Mouse (Mus musculus) liver, embryonic 15.5 days (tissue): ENCODE results near the gene Gpr150. TPM values are rescaled to one million over a fixed set of nuclear protein-coding genes. Genes with fewer than 3 reads are reported as not detected.

Experiments used
- ATAC-seq: fragments of 200-750 bp; cut with Nextera tagmentation; 2 replicates; pipeline ENCODE4 v1.8.0; 2017; ENCODE audit warnings: moderate number of reproducible peaks, mild to moderate bottlenecking, moderate library complexity; ENCODE audit not compliant: insufficient read depth
- H3K27ac ChIP-seq: fragments of 300-500 bp; sonication (generic); replicated peaks from 2 replicates; pipeline ENCODE4 v1.5.1; 2015; ENCODE audit warnings: mild to moderate bottlenecking, inconsistent platforms
- H3K27me3 ChIP-seq: fragments of 300-500 bp; sonication (generic); 2 replicates; pipeline ENCODE4 v1.6.1; 2015; ENCODE audit warnings: mild to moderate bottlenecking, inconsistent platforms
- H3K36me3 ChIP-seq: fragments of 300-500 bp; sonication (generic); replicated peaks from 2 replicates; pipeline ENCODE4 v1.6.1; 2015; ENCODE audit warnings: moderate library complexity, mild to moderate bottlenecking, inconsistent platforms
- H3K4me1 ChIP-seq: fragments of 300-500 bp; sonication (generic); replicated peaks from 2 replicates; pipeline ENCODE4 v1.6.1; 2015; ENCODE audit warnings: inconsistent platforms
- H3K4me2 ChIP-seq: fragments of 300-500 bp; sonication (generic); 2 replicates; pipeline ENCODE4 v1.6.1; 2015; ENCODE audit warnings: moderate library complexity, mild to moderate bottlenecking, inconsistent platforms
- H3K4me3 ChIP-seq: fragments of 300-500 bp; sonication (generic); replicated peaks from 2 replicates; pipeline ENCODE4 v1.5.1; 2015; ENCODE audit warnings: mild to moderate bottlenecking, inconsistent platforms
- H3K9ac ChIP-seq: fragments of 300-500 bp; sonication (generic); 2 replicates; pipeline ENCODE4 v1.6.1; 2015; ENCODE audit warnings: moderate library complexity, mild to moderate bottlenecking, inconsistent platforms
- H3K9me3 ChIP-seq: fragments of 300-500 bp; sonication (generic); replicated peaks from 2 replicates; pipeline ENCODE4 v1.6.1; 2016; ENCODE audit warnings: inconsistent platforms
- WGBS: fragments of 180-500 bp; shearing (Covaris S2); methylation state at CpG from one replicate; pipeline ENCODE4 v1.1.7; 2015; ENCODE audit warnings: mixed read lengths; ENCODE audit not compliant: insufficient replicate concordance; 5-methylcytosine and 5-hydroxymethylcytosine counted together
- polyA plus RNA-seq: library from polyadenylated mRNA; unstranded; fragments of >200 nt; fragmentation: Nextera tagmentation; extraction: Ambion mirVana; gene quantifications from 2 replicates; pipeline ENCODE4 v1.2.1, GENCODE M21; 2015

Gene Gpr150
- polyA plus RNA-seq, 1 experiment from 2014 or later = 2.7 TPM

DNA sequence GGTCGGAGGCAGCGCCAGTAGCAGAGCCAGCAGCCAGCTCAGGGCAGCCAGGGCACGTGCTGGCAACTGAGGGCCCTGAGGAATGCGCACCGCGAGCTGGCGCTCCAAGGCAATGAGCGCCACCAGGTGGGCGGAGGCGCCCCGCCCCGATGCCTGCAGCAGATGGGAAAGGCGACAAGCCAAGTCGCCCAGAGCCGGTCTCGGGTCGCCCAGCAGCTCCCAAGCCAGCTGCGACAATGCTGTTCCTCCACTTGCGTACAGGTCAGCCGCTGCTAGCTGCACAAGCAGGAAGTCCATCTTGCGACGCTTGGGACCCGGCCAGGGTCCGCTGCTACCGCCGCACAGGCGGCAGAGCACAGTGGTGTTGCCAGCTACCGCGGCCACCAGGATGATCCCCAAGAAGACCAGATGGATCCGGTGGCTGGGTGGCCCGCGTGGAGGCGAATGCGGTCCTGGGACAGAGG is 503 bp downstream of the Gpr150 start:
- Histone ChIP-seq H3K4me3 (peak overlapping the region; percentile 68), H3K9me3 (no peaks in the 10 kb centered on the region), H3K4me2 (peak overlapping the region; percentile 100), H3K9ac (peak overlapping the region; percentile 66), H3K36me3 (no peaks in the 10 kb centered on the region), H3K4me1 (peaks cover 34% of the 10 kb centered on the region), H3K27ac (peak overlapping the region; percentile 78), H3K27me3 (peaks cover 37% of the 10 kb centered on the region)
- ATAC-seq = peak; percentile 81
- WGBS = under 1% methylated on average over 34 of the region's 34 CpGs

DNA sequence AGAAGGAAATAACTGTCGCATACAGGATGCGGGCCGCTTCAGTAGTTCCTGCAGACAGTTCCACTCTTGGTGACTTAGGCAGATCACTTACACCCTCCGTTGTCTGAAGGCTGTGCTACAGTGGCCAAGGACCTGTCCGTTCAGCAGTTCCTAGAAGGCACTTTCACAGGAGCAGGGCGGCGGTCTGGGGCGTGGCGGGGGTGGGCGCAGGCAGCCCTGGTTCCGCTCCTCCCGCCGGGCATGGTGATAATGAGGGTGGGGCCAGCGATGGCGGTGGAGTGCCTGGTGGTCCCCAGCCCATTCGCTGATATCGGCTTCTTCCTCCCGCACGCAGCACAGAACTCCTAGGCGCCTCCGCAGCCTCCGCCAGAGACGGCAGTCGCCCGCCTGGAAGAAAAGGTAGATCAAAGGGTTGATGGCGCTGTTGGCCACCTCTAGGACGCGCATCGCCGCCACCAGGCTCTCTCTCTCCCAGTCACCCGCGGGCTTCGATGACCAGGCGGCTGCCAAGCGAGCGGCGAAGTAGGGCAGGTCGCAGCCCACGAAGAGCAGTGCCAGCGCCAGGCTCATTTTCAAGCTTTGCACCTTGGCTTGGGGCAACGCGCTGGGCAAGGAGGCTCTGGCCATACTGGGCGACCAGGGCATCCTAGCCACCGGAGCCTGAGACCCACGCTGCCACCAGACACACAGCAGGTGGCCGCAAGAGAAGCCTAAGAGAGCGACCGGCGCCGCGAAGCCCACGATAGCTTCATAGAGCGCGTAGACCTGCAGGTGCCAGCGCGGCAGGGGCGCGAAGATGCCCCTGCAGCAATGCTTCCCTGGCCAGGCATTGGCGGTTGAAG is 1.2 kb downstream of the Gpr150 start:
- WGBS = 2% methylated on average over 59 of the region's 59 CpGs

DNA sequence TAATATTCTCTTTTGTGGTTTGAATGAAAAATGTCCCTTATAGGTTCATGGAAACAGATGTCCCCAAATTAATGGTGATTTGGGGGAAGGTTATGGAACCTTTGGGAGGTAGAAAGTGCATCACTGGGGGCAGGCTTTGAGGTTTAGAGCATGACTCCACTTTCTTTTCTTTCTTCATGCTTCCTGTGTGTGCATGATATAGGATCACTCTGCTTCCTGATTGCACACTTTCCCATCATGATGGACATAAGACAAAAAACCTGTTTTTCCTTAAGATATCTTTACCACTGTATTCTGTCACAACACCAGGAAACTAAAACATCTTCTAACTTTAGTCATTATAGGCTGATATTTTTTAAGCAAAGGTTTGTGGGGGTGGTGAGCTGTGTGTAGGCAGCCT is 11.8 kb downstream of the Gpr150 start:
- Histone ChIP-seq H3K4me1 (no peaks in the 10 kb centered on the region), H3K27ac (no peak overlapping the region), H3K36me3 (no peaks in the 10 kb centered on the region), H3K4me2 (no peak overlapping the region), H3K9me3 (no peaks in the 10 kb centered on the region), H3K4me3 (no peak overlapping the region), H3K9ac (no peak overlapping the region), H3K27me3 (no peaks in the 10 kb centered on the region)
- ATAC-seq = no peak

More for the DNA sequence above, 1.2 kb downstream of the Gpr150 start:
- Histone ChIP-seq H3K9me3 (no peaks in the 10 kb centered on the region), H3K4me1 (peaks cover 34% of the 10 kb centered on the region), H3K4me2 (peak overlapping the region; percentile 100), H3K36me3 (no peaks in the 10 kb centered on the region), H3K4me3 (peak overlapping the region; percentile 68), H3K9ac (peak overlapping the region; percentile 66), H3K27ac (peak overlapping the region; percentile 78), H3K27me3 (peaks cover 37% of the 10 kb centered on the region)
- peak; percentile 90 for ATAC-seq

DNA sequence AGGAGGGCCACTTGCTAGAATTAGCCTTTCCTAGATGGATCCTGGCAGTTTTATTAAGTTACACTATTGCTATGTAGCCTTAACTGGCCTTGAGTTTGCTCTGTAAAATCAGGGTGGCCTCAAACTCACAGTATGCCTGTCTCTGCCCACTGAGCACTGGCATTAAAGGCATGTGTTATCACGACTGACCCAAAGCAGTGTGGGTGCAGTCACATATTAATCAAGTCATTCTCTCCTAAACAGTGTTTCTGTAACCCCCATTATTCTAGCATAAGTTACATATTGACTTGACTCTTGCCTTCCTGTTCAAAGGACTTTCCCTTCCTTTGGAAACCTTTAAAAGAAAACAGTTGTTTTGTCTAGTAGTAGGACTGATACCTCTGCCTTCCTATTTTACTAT is 14.3 kb downstream of the Gpr150 start:
- Histone ChIP-seq H3K27ac (no peak overlapping the region), H3K9ac (no peak overlapping the region), H3K36me3 (no peaks in the 10 kb centered on the region), H3K4me1 (no peaks in the 10 kb centered on the region), H3K9me3 (no peaks in the 10 kb centered on the region), H3K4me2 (no peak overlapping the region), H3K4me3 (no peak overlapping the region), H3K27me3 (no peaks in the 10 kb centered on the region)
- WGBS = 41% methylated on average over 1 of the region's 1 CpGs
- no peak for ATAC-seq

DNA sequence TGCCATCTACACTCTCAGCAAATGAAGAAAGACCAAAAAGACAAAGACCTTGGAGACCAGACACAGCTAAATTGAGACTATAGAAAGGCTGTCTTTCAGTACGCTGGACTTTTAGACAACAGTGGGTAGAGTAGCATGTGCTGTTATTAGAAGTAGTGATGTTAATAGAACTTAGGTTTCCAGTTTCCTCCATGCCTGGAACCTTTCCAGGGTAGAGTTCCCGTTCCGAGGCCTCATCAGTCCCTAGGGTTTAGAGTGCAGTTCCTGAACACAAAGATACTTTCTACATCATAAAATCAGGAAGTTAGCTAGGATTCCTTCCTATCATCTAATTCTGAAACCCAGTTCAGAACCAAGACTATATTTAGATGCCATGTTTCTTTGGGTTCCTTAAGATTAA is 32.2 kb downstream of the Gpr150 start:
- H3K27me3 ChIP-seq = peaks cover 4% of the 10 kb centered on the region; the same call in 1 of the 2 replicates
- H3K9me3 ChIP-seq = no peaks in the 10 kb centered on the region
- H3K27ac ChIP-seq = no peak overlapping the region
- no peak for ATAC-seq
- WGBS = 71% methylated on average over 3 of the region's 3 CpGs
- peaks cover 5% of the 10 kb centered on the region; the same call in 1 of the 2 replicates for H3K4me1 ChIP-seq
- no peaks in the 10 kb centered on the region for H3K36me3 ChIP-seq
- no peak overlapping the region for H3K4me3 ChIP-seq
- H3K4me2 ChIP-seq = no peak overlapping the region
- H3K9ac ChIP-seq = no peak overlapping the region

DNA sequence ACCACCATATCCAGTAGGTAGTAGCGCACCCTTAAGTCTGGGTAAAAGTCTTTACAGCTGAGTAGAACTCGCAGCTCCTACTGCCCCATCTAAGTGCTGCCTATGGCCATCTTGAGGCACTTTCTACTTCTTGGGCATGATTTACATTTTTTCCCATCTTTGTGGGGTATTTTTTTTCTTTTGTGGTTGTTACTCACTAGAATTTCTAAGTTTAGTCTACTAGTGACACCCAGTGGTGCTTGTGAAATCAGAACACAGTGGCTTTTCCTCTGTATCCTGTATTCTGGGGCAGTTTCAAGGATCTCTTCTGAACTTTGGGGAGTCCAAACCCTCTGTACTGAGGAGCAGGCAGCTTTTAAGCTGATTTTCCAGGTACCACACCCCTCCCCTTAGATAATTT is 35.0 kb downstream of the Gpr150 start:
- H3K36me3 ChIP-seq = no peaks in the 10 kb centered on the region
- WGBS = 80% methylated on average over 2 of the region's 2 CpGs

DNA sequence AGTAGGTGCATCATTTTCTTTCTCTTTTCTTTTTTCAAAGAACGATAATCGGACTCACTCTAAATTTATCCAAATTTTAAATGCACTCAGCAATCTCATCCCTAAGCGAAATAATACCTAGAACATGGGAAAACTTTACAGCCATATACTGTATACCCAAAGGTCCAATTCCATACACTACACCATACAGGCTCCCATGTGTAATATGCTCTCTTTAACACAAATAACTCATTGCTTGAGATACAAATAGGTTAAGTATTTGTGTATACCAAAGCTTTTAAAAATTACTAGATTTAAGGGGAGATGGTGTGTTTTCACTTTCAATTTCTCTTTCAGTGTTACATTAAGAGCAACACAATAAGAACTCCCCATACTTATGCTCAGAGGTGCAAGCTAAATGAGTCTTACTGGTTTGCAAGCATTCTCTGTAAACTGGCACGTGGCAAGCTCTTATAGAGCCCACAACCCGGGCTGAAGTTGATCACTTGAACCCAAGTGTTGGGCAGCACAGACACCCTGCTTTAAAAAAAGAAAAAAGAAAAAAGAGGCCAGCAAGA is 37.9 kb downstream of the Gpr150 start:
- Histone ChIP-seq H3K4me2 (peak overlapping the region; percentile 73), H3K4me3 (peak overlapping the region; percentile 77), H3K36me3 (no peaks in the 10 kb centered on the region), H3K9ac (peak overlapping the region; percentile 81; the same call in 1 of the 2 replicates), H3K27me3 (0 out of 2 replicates have a peak, but pooled peaks cover 4% of the 10 kb centered on the region), H3K27ac (peak overlapping the region; percentile 94), H3K4me1 (peaks cover 16% of the 10 kb centered on the region), H3K9me3 (no peaks in the 10 kb centered on the region)
- WGBS = 29% methylated on average over 5 of the region's 5 CpGs
- ATAC-seq = 0 out of 2 replicates have a peak, but pooled peaks have one; percentile 9

More for the DNA sequence above, 35.0 kb downstream of the Gpr150 start:
- no peak overlapping the region for H3K27ac ChIP-seq
- H3K4me3 ChIP-seq = no peak overlapping the region
- 0 out of 2 replicates have a peak, but pooled peaks cover 4% of the 10 kb centered on the region for H3K27me3 ChIP-seq
- no peak overlapping the region for H3K9ac ChIP-seq
- no peak for ATAC-seq
- H3K9me3 ChIP-seq = no peaks in the 10 kb centered on the region
- peaks cover 14% of the 10 kb centered on the region for H3K4me1 ChIP-seq
- no peak overlapping the region for H3K4me2 ChIP-seq

DNA sequence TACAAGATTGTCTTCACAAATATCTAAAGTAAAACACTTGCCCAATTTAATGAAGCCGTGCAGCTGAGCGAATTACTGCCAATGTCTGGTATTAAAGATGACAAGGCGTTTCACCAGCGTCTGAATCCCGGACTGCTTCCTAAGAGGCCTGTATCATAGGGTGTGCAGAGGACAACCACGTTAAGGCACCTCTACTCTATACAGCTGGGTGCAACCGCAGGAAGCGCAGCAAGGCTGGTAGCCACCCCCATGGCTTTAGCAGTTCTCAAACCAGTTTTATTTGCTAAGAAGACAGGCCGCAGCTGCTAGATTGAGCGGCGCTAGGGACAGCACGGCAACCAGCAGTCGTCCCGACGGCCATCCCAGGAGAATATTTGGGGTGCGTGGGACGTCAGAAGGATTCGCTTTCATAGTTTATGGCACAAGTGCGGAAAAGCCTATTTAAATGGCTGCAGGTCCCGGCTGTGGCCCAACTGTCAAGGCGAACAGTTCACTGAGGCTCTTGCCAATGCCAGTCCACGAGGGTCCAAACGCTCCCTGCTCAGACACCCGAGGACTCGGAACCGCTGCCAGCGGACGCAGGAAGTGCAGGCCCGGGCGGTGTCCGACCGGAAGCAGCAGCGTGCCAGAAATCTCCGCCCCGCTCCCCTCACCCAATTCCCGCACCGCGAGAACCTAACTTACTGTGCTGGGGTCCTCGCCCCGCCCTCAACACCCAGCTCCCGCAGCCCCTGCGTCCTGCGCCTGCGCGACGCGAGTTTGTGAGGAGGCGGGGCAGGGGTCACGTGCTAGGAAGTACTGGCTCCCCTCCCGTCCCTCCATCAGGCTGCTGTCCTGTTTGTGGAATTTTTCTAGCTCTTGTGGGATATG is 38.6 kb downstream of the Gpr150 start, which contains the start of gene Rfesd:
TSS of gene Rfesd (minus strand) at position 746 of the 870 bp plus-strand sequence.
- 2% methylated on average over 50 of the region's 50 CpGs for WGBS

DNA sequence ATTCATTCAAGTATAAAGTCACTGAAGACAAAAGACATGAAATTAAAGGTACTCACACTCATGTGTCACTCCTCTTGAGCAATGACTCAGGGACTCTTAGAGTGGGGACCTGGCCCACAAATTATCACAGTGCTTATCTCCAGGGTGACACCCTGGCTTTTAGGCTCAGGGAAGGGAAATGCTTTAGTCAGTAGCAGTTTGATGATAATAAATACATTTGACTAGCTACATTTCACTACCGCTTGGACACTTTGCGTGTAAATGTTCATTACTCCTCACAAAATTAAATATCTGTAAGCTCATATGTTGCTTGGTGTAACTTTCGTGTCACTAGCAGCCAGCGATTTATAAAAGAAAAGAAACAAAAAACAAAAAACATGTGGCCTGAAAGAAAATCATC is 39.3 kb downstream of the Gpr150 start:
- H3K9ac ChIP-seq = peak overlapping the region; percentile 81
- 14% methylated on average over 4 of the region's 4 CpGs for WGBS
- ATAC-seq = peak; percentile 80
- peak overlapping the region; percentile 73 for H3K4me2 ChIP-seq
- peaks cover 26% of the 10 kb centered on the region for H3K4me1 ChIP-seq
- H3K9me3 ChIP-seq = no peaks in the 10 kb centered on the region
- no peaks in the 10 kb centered on the region for H3K27me3 ChIP-seq
- peak overlapping the region; percentile 94 for H3K27ac ChIP-seq
- H3K36me3 ChIP-seq = peaks cover 5% of the 10 kb centered on the region
- H3K4me3 ChIP-seq = peak overlapping the region; percentile 77

More for the DNA sequence above, 38.6 kb downstream of the Gpr150 start, which contains the start of gene Rfesd:
- peak; percentile 86 for ATAC-seq
- peaks cover 3% of the 10 kb centered on the region; the same call in 1 of the 2 replicates for H3K36me3 ChIP-seq
- H3K4me1 ChIP-seq = peaks cover 20% of the 10 kb centered on the region
- 0 out of 2 replicates have a peak, but pooled peaks cover 3% of the 10 kb centered on the region for H3K27me3 ChIP-seq
- H3K4me3 ChIP-seq = peak within 1 kb of the TSS; percentile 77
- H3K4me2 ChIP-seq = peak within 1 kb of the TSS; percentile 73
- H3K9ac ChIP-seq = peak within 1 kb of the TSS; percentile 81
- peak within 1 kb of the TSS; percentile 94 for H3K27ac ChIP-seq
- H3K9me3 ChIP-seq = no peaks in the 10 kb centered on the region

DNA sequence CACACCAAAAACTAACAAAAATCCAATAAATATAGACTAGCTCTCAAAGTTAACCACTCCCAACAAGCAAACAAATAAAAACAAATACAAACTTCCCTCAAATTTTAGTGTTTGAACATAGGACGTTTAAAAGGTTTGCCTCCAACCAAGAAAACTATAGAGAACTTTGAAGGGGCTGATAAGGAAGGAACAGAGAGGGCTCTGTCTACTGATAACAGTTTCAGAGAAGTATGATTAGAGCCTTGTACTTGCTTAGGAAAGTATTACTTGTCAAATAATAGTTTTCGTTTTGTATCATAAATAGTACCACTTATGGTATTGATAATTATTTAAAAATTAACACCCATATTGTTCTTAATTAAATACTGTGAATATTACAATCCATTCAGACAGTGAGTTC is 42.3 kb downstream of the Gpr150 start:
- WGBS = 12% methylated on average over 2 of the region's 2 CpGs
- H3K4me2 ChIP-seq = peak overlapping the region; percentile 48
- no peak overlapping the region for H3K27ac ChIP-seq
- H3K36me3 ChIP-seq = peaks cover 7% of the 10 kb centered on the region
- H3K27me3 ChIP-seq = no peaks in the 10 kb centered on the region
- H3K9ac ChIP-seq = no peak overlapping the region
- peaks cover 38% of the 10 kb centered on the region for H3K4me1 ChIP-seq
- H3K4me3 ChIP-seq = peak overlapping the region; percentile 37
- H3K9me3 ChIP-seq = no peaks in the 10 kb centered on the region
- no peak for ATAC-seq
